Mouse (Mus musculus): Measurements from ENCODE around the gene Btbd19. TPM values are rescaled to one million over a fixed set of nuclear protein-coding genes. Genes with fewer than 3 reads are reported as not detected.

The Btbd19 gene
- polyA plus RNA-seq, 1 experiment from 2014 or later = 3.5 TPM

- H3K9me3 ChIP-seq (ENCODE audit: control insufficient read depth) = no peaks in the 10 kb centered on the region
- no peak within 1 kb of the TSS for H3K4me3 ChIP-seq (ENCODE audit: low read depth, low read length)
- TF ChIP-seq CTCF (IDR thresholded peaks at IDR 0.05; ENCODE audit: low read depth) = no peak
- WGBS = 63% methylated on average over 9 of the region's 9 CpGs
- no peak within 1 kb of the TSS for H3K4me2 ChIP-seq (replicated peaks; ENCODE audit: low read depth)
- peak; percentile 46 for ATAC-seq
- peaks cover 25% of the 10 kb centered on the region for H3K36me3 ChIP-seq (ENCODE audit: control insufficient read depth, insufficient read depth)
- no peaks in the 10 kb centered on the region for H3K27me3 ChIP-seq (replicated peaks; ENCODE audit: control insufficient read depth, insufficient read depth, low read length)
- peak within 1 kb of the TSS; percentile 84 for H3K27ac ChIP-seq (ENCODE audit: low read depth, low read length)
- H3K9ac ChIP-seq (ENCODE audit: low read depth, low read length) = peak within 1 kb of the TSS; percentile 13; the same call in 1 of the 2 replicates
- 0 out of 2 replicates have a peak, but pooled peaks cover 9% of the 10 kb centered on the region for H3K4me1 ChIP-seq (replicated peaks; ENCODE audit: control insufficient read depth, insufficient read depth, low read length)
Observed at GRCm38 (mm10) chr4:117126675-117127290, 1.3 kb upstream of the Btbd19 start, which contains the start of gene Tctex1d4. Tctex1d4 (plus strand) TSS chr4:117126794.

- no peaks in the 10 kb centered on the region for H3K27me3 ChIP-seq (replicated peaks; ENCODE audit: control insufficient read depth, insufficient read depth, low read length)
- H3K4me2 ChIP-seq (replicated peaks; ENCODE audit: low read depth) = no peak overlapping the region
- ATAC-seq = peak; percentile 76
- TF ChIP-seq CTCF (IDR thresholded peaks at IDR 0.05; ENCODE audit: low read depth) = 0 out of 2 replicates have a peak, but pooled peaks have one; percentile 5
- H3K36me3 ChIP-seq (ENCODE audit: control insufficient read depth, insufficient read depth) = peaks cover 20% of the 10 kb centered on the region
- peak overlapping the region; percentile 84 for H3K27ac ChIP-seq (ENCODE audit: low read depth, low read length)
- no peak overlapping the region for H3K4me3 ChIP-seq (ENCODE audit: low read depth, low read length)
- peak overlapping the region; percentile 13; the same call in 1 of the 2 replicates for H3K9ac ChIP-seq (ENCODE audit: low read depth, low read length)
- H3K4me1 ChIP-seq (replicated peaks; ENCODE audit: control insufficient read depth, insufficient read depth, low read length) = 0 out of 2 replicates have a peak, but pooled peaks cover 9% of the 10 kb centered on the region
- no peaks in the 10 kb centered on the region for H3K9me3 ChIP-seq (ENCODE audit: control insufficient read depth)
- 44% methylated on average over 15 of the region's 15 CpGs for WGBS
Observed at GRCm38 (mm10) chr4:117125910-117126674, 567 bp upstream of the Btbd19 start.

DNA sequence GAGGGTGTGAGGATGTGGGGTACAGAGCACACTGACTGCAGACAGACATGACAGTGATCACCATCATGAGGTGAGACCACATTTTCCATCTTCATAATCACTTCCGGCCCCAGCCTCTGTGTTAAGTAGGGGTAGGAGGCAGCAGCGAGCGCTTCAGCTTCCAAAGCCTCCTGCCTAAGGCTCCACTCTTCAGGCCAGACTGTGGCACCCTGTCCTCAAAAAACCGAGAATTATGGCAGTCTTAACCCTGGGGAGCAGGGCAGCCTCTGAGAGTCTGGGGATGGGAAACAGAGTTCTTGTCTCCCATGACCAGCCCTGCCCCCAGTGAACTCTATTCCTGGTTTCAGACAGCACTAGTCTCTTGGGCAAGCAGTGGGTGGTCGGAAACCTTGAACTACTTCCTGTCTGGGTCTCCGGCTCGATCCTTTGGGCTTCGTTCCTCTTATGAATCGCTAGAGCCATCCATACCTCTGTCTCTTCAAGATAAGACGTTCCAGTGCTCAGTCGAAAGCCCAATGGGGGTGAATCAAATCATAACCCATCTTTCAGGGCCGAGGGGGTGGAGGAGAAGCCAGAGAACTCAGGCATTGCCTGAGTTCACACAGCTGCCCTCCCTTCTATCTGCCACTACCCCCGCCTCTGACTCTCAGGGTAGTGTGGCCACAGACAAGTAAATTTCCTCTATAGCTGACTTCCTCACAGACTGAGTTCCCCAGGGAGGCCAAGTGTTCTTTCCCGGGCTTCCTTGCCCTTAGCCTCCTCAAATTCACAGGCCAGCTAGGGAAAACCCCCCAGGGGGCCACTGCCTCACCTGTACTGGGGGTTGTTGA is 792 bp downstream of the Btbd19 start:
- 54% methylated on average over 14 of the region's 14 CpGs for WGBS
- H3K4me1 ChIP-seq (replicated peaks; ENCODE audit: control insufficient read depth, insufficient read depth, low read length) = 0 out of 2 replicates have a peak, but pooled peaks cover 9% of the 10 kb centered on the region
- H3K4me2 ChIP-seq (replicated peaks; ENCODE audit: low read depth) = 0 out of 2 replicates have a peak overlapping the region, but pooled peaks have one; percentile 4
- no peak overlapping the region; the same call in 1 of the 2 replicates for H3K9ac ChIP-seq (ENCODE audit: low read depth, low read length)
- H3K27me3 ChIP-seq (replicated peaks; ENCODE audit: control insufficient read depth, insufficient read depth, low read length) = no peaks in the 10 kb centered on the region
- H3K27ac ChIP-seq (ENCODE audit: low read depth, low read length) = peak overlapping the region; percentile 84
- no peaks in the 10 kb centered on the region for H3K9me3 ChIP-seq (ENCODE audit: control insufficient read depth)
- no peak overlapping the region for H3K4me3 ChIP-seq (ENCODE audit: low read depth, low read length)
- ATAC-seq = no peak
- TF ChIP-seq CTCF (IDR thresholded peaks at IDR 0.05; ENCODE audit: low read depth) = no peak
- H3K36me3 ChIP-seq (ENCODE audit: control insufficient read depth, insufficient read depth) = peaks cover 19% of the 10 kb centered on the region

DNA sequence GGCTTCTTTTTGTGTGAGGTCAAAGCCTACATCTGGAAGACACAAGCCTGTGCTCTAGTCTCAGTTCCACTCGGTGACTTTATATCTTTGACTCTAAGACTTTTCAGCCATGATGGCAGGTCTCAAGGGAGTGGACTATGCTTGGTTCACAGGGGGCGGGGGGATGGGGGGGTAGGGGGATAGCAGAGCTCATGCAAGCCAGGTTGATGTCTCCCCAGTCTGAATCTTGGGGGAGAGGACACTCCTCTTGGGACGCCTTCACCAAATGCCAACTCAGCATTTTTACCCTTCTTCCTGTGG is 1.4 kb downstream of the Btbd19 start:
- Histone ChIP-seq H3K27me3 (replicated peaks; ENCODE audit: control insufficient read depth, insufficient read depth, low read length) (no peaks in the 10 kb centered on the region), H3K36me3 (ENCODE audit: control insufficient read depth, insufficient read depth) (peaks cover 13% of the 10 kb centered on the region), H3K9ac (ENCODE audit: low read depth, low read length) (no peak overlapping the region; the same call in 1 of the 2 replicates), H3K4me1 (replicated peaks; ENCODE audit: control insufficient read depth, insufficient read depth, low read length) (0 out of 2 replicates have a peak, but pooled peaks cover 9% of the 10 kb centered on the region), H3K27ac (ENCODE audit: low read depth, low read length) (no peak overlapping the region), H3K4me3 (ENCODE audit: low read depth, low read length) (no peak overlapping the region), H3K9me3 (ENCODE audit: control insufficient read depth) (no peaks in the 10 kb centered on the region), H3K4me2 (replicated peaks; ENCODE audit: low read depth) (no peak overlapping the region)
- no peak for ATAC-seq
- 76% methylated on average over 3 of the region's 3 CpGs for WGBS
- TF ChIP-seq CTCF (IDR thresholded peaks at IDR 0.05; ENCODE audit: low read depth) = no peak

- H3K9ac ChIP-seq (ENCODE audit: low read depth, low read length) = no peak overlapping the region
- no peak overlapping the region for H3K4me2 ChIP-seq (replicated peaks; ENCODE audit: low read depth)
- ATAC-seq = no peak
- 0 out of 2 replicates have a peak, but pooled peaks cover 9% of the 10 kb centered on the region for H3K4me1 ChIP-seq (replicated peaks; ENCODE audit: control insufficient read depth, insufficient read depth, low read length)
- WGBS = 77% methylated on average over 7 of the region's 9 CpGs
- H3K27me3 ChIP-seq (replicated peaks; ENCODE audit: control insufficient read depth, insufficient read depth, low read length) = no peaks in the 10 kb centered on the region
- H3K9me3 ChIP-seq (ENCODE audit: control insufficient read depth) = no peaks in the 10 kb centered on the region
- TF ChIP-seq CTCF (IDR thresholded peaks at IDR 0.05; ENCODE audit: low read depth) = no peak
- H3K36me3 ChIP-seq (ENCODE audit: control insufficient read depth, insufficient read depth) = peaks cover 8% of the 10 kb centered on the region
- no peak overlapping the region for H3K27ac ChIP-seq (ENCODE audit: low read depth, low read length)
- H3K4me3 ChIP-seq (ENCODE audit: low read depth, low read length) = no peak overlapping the region
Observed at GRCm38 (mm10) chr4:117123546-117124217, 1.8 kb downstream of the Btbd19 start.

Data from intestine, postnatal 0 days (tissue).